Mouse (Mus musculus): ENCODE data around the gene Olfr103. TPM values are rescaled to one million over a fixed set of nuclear protein-coding genes. Genes with fewer than 3 reads are reported as not detected.

Gene Olfr103
- not detected for polyA plus RNA-seq (2017; shearing (Covaris generic))

GRCm38 (mm10) chr17:37339598-37339997 is at the start of gene Olfr103:
Olfr103 (minus strand) TSS chr17:37339698.

GRCm38 (mm10) chr17:37378733-37379132 is 39.2 kb upstream of the Olfr103 start, which contains the start of gene Olfr105-ps:
Olfr105-ps (plus strand) TSS chr17:37379033.

GRCm38 (mm10) chr17:37359282-37359681 is 19.8 kb upstream of the Olfr103 start, which contains the start of gene Olfr104-ps:
Olfr104-ps (plus strand) TSS chr17:37359582.

GRCm38 (mm10) chr17:37316954-37317353 is 22.5 kb downstream of the Olfr103 start, which contains the start of gene Olfr102:
Olfr102 (minus strand) TSS chr17:37317054.

GRCm38 (mm10) chr17:37304213-37304612 is 35.3 kb downstream of the Olfr103 start, which contains the start of gene Olfr101:
Olfr101 (minus strand) TSS chr17:37304313.

Other genes starting within 250 kb of the Olfr103 start
- gene Olfr91, start 241.4 kb downstream of the Olfr103 start, polyA plus RNA-seq (2017; shearing (Covaris generic)) = not detected
- gene Olfr92, start 219.6 kb downstream of the Olfr103 start, polyA plus RNA-seq (2017; shearing (Covaris generic)) = not detected
- not detected for gene Olfr93, start 178.2 kb downstream of the Olfr103 start, polyA plus RNA-seq (2017; shearing (Covaris generic))
- gene Ubd, start 145.8 kb downstream of the Olfr103 start, polyA plus RNA-seq (2017; shearing (Covaris generic)) = not detected
- gene Olfr94, start 138.7 kb downstream of the Olfr103 start, polyA plus RNA-seq (2017; shearing (Covaris generic)) = not detected
- gene Olfr95, start 126.6 kb downstream of the Olfr103 start, polyA plus RNA-seq (2017; shearing (Covaris generic)) = not detected
- gene Olfr96, start 119.6 kb downstream of the Olfr103 start, polyA plus RNA-seq (2017; shearing (Covaris generic)) = not detected
- gene Olfr97, start 102.4 kb downstream of the Olfr103 start, polyA plus RNA-seq (2017; shearing (Covaris generic)) = not detected
- not detected for gene Olfr98, start 75.9 kb downstream of the Olfr103 start, polyA plus RNA-seq (2017; shearing (Covaris generic))
- 73.9 TPM for gene H2-M3, start 69.5 kb downstream of the Olfr103 start, polyA plus RNA-seq (2017; shearing (Covaris generic))
- gene Olfr99, start 56.2 kb downstream of the Olfr103 start, polyA plus RNA-seq (2017; shearing (Covaris generic)) = 1.3 TPM
- not detected for gene Olfr101, start 35.4 kb downstream of the Olfr103 start, polyA plus RNA-seq (2017; shearing (Covaris generic))
- 0.29 TPM for gene Olfr102, start 22.6 kb downstream of the Olfr103 start, polyA plus RNA-seq (2017; shearing (Covaris generic))
- not detected for gene Olfr104-ps, start 19.9 kb upstream of the Olfr103 start, polyA plus RNA-seq (2017; shearing (Covaris generic))
- not detected for gene Olfr105-ps, start 39.3 kb upstream of the Olfr103 start, polyA plus RNA-seq (2017; shearing (Covaris generic))
- not detected for gene Olfr106-ps, start 50.7 kb upstream of the Olfr103 start, polyA plus RNA-seq (2017; shearing (Covaris generic))
- 0.12 TPM for gene Olfr107, start 59.5 kb upstream of the Olfr103 start, polyA plus RNA-seq (2017; shearing (Covaris generic))
- not detected for gene Olfr108, start 105.8 kb upstream of the Olfr103 start, polyA plus RNA-seq (2017; shearing (Covaris generic))
- not detected for gene Olfr109, start 119.2 kb upstream of the Olfr103 start, polyA plus RNA-seq (2017; shearing (Covaris generic))
- gene H2-M2, start 143.9 kb upstream of the Olfr103 start, polyA plus RNA-seq (2017; shearing (Covaris generic)) = not detected
- gene Olfr110, start 152.8 kb upstream of the Olfr103 start, polyA plus RNA-seq (2017; shearing (Covaris generic)) = not detected
- gene Olfr111, start 168.3 kb upstream of the Olfr103 start, polyA plus RNA-seq (2017; shearing (Covaris generic)) = not detected
- gene Olfr112, start 229.8 kb upstream of the Olfr103 start, polyA plus RNA-seq (2017; shearing (Covaris generic)) = not detected
- gene Olfr113, start 238.0 kb upstream of the Olfr103 start, polyA plus RNA-seq (2017; shearing (Covaris generic)) = not detected

Data from naive thymus-derived CD4-positive, alpha-beta T cell, adult 5 months (primary cell).